In genomic region chr10:37250157-37250556, GRCm38 (mm10) we compare ENCODE assay signal across 8 mouse cellular contexts.
A peak's percentile ranks its signal among the peaks of the same experiment; 100 is the strongest.
DNase-seq lines count a peak whose midpoint lies in the region; ATAC-seq and TF ChIP-seq lines count a peak whose summit lies in the region.
"Had no signal": no experiment of that assay in that cellular context is flagged by ENCODE, and none has a peak within 500 bp of the region (broad histone marks: within the 10 kb centered on the region; RNA-seq: fewer than 3 reads in every experiment).

No protein-coding gene starts in this region.

- no peak for TF ChIP-seq CTCF in intestine, postnatal 0 days (IDR thresholded peaks at IDR 0.05; ENCODE audit: low read depth)

- DNase-seq in intestine, embryonic 14.5 days (ENCODE audit: low spot score): peak; percentile 50
- DNase-seq in Muller cell, postnatal 12 days (ENCODE audit: inconsistent ontology term): peak; percentile 73
- no peak for DNase-seq in thymus, postnatal 0 days (ENCODE audit: low spot score)

- H3K27ac ChIP-seq in intestine, embryonic 14.5 days (ENCODE audit: low read depth): peak overlapping the region; percentile 71
- no peak overlapping the region for H3K27ac ChIP-seq in intestine, postnatal 0 days (ENCODE audit: low read depth, low read length)
- H3K27ac ChIP-seq in embryonic facial prominence, embryonic 13.5 days: peak overlapping the region; percentile 41
- peak overlapping the region; percentile 74; the same call in 1 of the 2 replicates for H3K27ac ChIP-seq in limb, embryonic 12.5 days

- ATAC-seq in intestine, embryonic 14.5 days (replicated peaks; ENCODE audit: low FRiP score, low TSS enrichment, low read depth): peak; percentile 82
- no peak for ATAC-seq in intestine, postnatal 0 days
- no peak for ATAC-seq in embryonic facial prominence, embryonic 13.5 days (ENCODE audit: insufficient number of reproducible peaks, insufficient read depth, low FRiP score, low TSS enrichment, low read depth)
- no peak for ATAC-seq in limb, embryonic 12.5 days (ENCODE audit: insufficient number of reproducible peaks, insufficient read depth, low FRiP score, low TSS enrichment, low read depth)
- no peak for ATAC-seq in activated CD4-positive, CD25-positive, alpha-beta regulatory T cell, adult 4 months

- no peaks in the 10 kb centered on the region for H3K9me3 ChIP-seq in intestine, embryonic 14.5 days (ENCODE audit: control insufficient read depth, low read length)
- no peaks in the 10 kb centered on the region for H3K9me3 ChIP-seq in intestine, postnatal 0 days (ENCODE audit: control insufficient read depth)
- H3K9me3 ChIP-seq in embryonic facial prominence, embryonic 13.5 days: no peaks in the 10 kb centered on the region
- H3K9me3 ChIP-seq in limb, embryonic 12.5 days: no peaks in the 10 kb centered on the region

- H3K9ac ChIP-seq in intestine, embryonic 14.5 days (ENCODE audit: low read length): no peak overlapping the region
- no peak overlapping the region for H3K9ac ChIP-seq in intestine, postnatal 0 days (ENCODE audit: low read depth, low read length)
- H3K9ac ChIP-seq in embryonic facial prominence, embryonic 13.5 days: no peak overlapping the region
- no peak overlapping the region for H3K9ac ChIP-seq in limb, embryonic 12.5 days (replicated peaks)

- no peaks in the 10 kb centered on the region for H3K27me3 ChIP-seq in intestine, embryonic 14.5 days (replicated peaks; ENCODE audit: control insufficient read depth, insufficient read depth, low read length)
- H3K27me3 ChIP-seq in intestine, postnatal 0 days (replicated peaks; ENCODE audit: control insufficient read depth, insufficient read depth, low read length): no peaks in the 10 kb centered on the region
- H3K27me3 ChIP-seq in embryonic facial prominence, embryonic 13.5 days: no peaks in the 10 kb centered on the region
- H3K27me3 ChIP-seq in limb, embryonic 12.5 days: no peaks in the 10 kb centered on the region

- H3K4me1 ChIP-seq in intestine, embryonic 14.5 days (replicated peaks; ENCODE audit: control insufficient read depth, insufficient read depth, low read length): peaks cover 17% of the 10 kb centered on the region
- H3K4me1 ChIP-seq in intestine, postnatal 0 days (replicated peaks; ENCODE audit: control insufficient read depth, insufficient read depth, low read length): no peaks in the 10 kb centered on the region
- peaks cover 14% of the 10 kb centered on the region for H3K4me1 ChIP-seq in embryonic facial prominence, embryonic 13.5 days
- peaks cover 24% of the 10 kb centered on the region for H3K4me1 ChIP-seq in limb, embryonic 12.5 days (replicated peaks)

- no peaks in the 10 kb centered on the region for H3K36me3 ChIP-seq in intestine, embryonic 14.5 days (ENCODE audit: control insufficient read depth, insufficient read depth, low read length)
- H3K36me3 ChIP-seq in intestine, postnatal 0 days (ENCODE audit: control insufficient read depth, insufficient read depth): no peaks in the 10 kb centered on the region
- no peaks in the 10 kb centered on the region for H3K36me3 ChIP-seq in embryonic facial prominence, embryonic 13.5 days
- H3K36me3 ChIP-seq in limb, embryonic 12.5 days: no peaks in the 10 kb centered on the region

- H3K4me2 ChIP-seq in intestine, embryonic 14.5 days (ENCODE audit: low read length): no peak overlapping the region
- no peak overlapping the region for H3K4me2 ChIP-seq in intestine, postnatal 0 days (replicated peaks; ENCODE audit: low read depth)
- H3K4me2 ChIP-seq in embryonic facial prominence, embryonic 13.5 days: no peak overlapping the region
- no peak overlapping the region for H3K4me2 ChIP-seq in limb, embryonic 12.5 days

- no peak overlapping the region for H3K4me3 ChIP-seq in intestine, embryonic 14.5 days (ENCODE audit: low read depth, low read length)
- no peak overlapping the region for H3K4me3 ChIP-seq in intestine, postnatal 0 days (ENCODE audit: low read depth, low read length)
- H3K4me3 ChIP-seq in embryonic facial prominence, embryonic 13.5 days: no peak overlapping the region
- no peak overlapping the region for H3K4me3 ChIP-seq in limb, embryonic 12.5 days (replicated peaks)
- H3K4me3 ChIP-seq: erythroblast, embryonic 14.5 days had no signal

- WGBS in intestine, embryonic 14.5 days: 16% methylated on average over 2 of the region's 2 CpGs
- WGBS in intestine, postnatal 0 days: 37% methylated on average over 2 of the region's 2 CpGs
- WGBS in embryonic facial prominence, embryonic 13.5 days: 15% methylated on average over 2 of the region's 2 CpGs
- WGBS in limb, embryonic 12.5 days: 18% methylated on average over 2 of the region's 2 CpGs
